Mouse (Mus musculus) monocyte, adult 5-6 weeks (primary cell): ENCODE measurements around the gene Clca2. TPM values are rescaled to one million over a fixed set of nuclear protein-coding genes. Genes with fewer than 3 reads are reported as not detected.

Experiments used
- ATAC-seq: fragments of 153-309, 156-312 bp; replicated peaks from 2 replicates; pipeline ENCODE4 v1.8.0; 2017; ENCODE audit warnings: mild to moderate bottlenecking; ENCODE audit not compliant: low TSS enrichment, insufficient number of reproducible peaks, severe bottlenecking, poor library complexity, low FRiP score
- total RNA-seq: library from RNA; stranded (forward); fragments of 200-1000, 200-491, 200-594 nt; gene quantifications from 3 replicates; pipeline ENCODE4 v1.2.3, GENCODE M21; 2017

Gene Clca2
- total RNA-seq = not detected in 3 replicates

GRCm38 (mm10) chr3:145099291-145099690 lies at the start of gene Clca2:
Gene Clca2 (minus strand): TSS chr3:145099443.
- ATAC-seq = no peak

- no peak for ATAC-seq
Measured at GRCm38 (mm10) chr3:145147952-145148351, 48.7 kb upstream of the Clca2 start.

- ATAC-seq = no peak
Measured at GRCm38 (mm10) chr3:145147483-145147882, 48.2 kb upstream of the Clca2 start.

GRCm38 (mm10) chr3:145146871-145147270 lies 47.6 kb upstream of the Clca2 start:
- no peak for ATAC-seq

GRCm38 (mm10) chr3:145143856-145144255 lies 44.6 kb upstream of the Clca2 start:
- ATAC-seq = no peak

- ATAC-seq = no peak
Measured at GRCm38 (mm10) chr3:145142925-145143324, 43.7 kb upstream of the Clca2 start.

- ATAC-seq = no peak
Measured at GRCm38 (mm10) chr3:145140236-145140635, 41.0 kb upstream of the Clca2 start.

- peak; percentile 68; the same call in 1 of the 2 replicates for ATAC-seq
Measured at GRCm38 (mm10) chr3:145131210-145131868, 32.1 kb upstream of the Clca2 start.

GRCm38 (mm10) chr3:145129356-145129755 lies 30.1 kb upstream of the Clca2 start:
- no peak for ATAC-seq

GRCm38 (mm10) chr3:145126618-145127017 lies 27.4 kb upstream of the Clca2 start:
- ATAC-seq = no peak

- no peak for ATAC-seq
Measured at GRCm38 (mm10) chr3:145119425-145119824, 20.2 kb upstream of the Clca2 start.

- ATAC-seq = 0 out of 2 replicates have a peak, but pooled peaks have one; percentile 7
Measured at GRCm38 (mm10) chr3:145119002-145119358, 19.7 kb upstream of the Clca2 start.

- peak; percentile 98 for ATAC-seq
Measured at GRCm38 (mm10) chr3:145118254-145119001, 19.2 kb upstream of the Clca2 start, which contains the start of gene Odf2l. Gene Odf2l (plus strand): TSS chr3:145118588.

GRCm38 (mm10) chr3:145117637-145118036 lies 18.4 kb upstream of the Clca2 start:
- no peak for ATAC-seq

- no peak for ATAC-seq
Measured at GRCm38 (mm10) chr3:145115169-145115568, 15.9 kb upstream of the Clca2 start.

GRCm38 (mm10) chr3:145105773-145106504 lies 6.7 kb upstream of the Clca2 start:
- no peak for ATAC-seq

- no peak for ATAC-seq
Measured at GRCm38 (mm10) chr3:145105076-145105772, 6.0 kb upstream of the Clca2 start.

GRCm38 (mm10) chr3:145103770-145104169 lies 4.5 kb upstream of the Clca2 start:
- no peak for ATAC-seq

GRCm38 (mm10) chr3:145103321-145103720 lies 4.1 kb upstream of the Clca2 start:
- ATAC-seq = no peak
